Mouse (Mus musculus): ENCODE results near the gene Rpl10. TPM values are rescaled to one million over a fixed set of nuclear protein-coding genes. Genes with fewer than 3 reads are reported as not detected.

The Rpl10 gene
- total and polyA plus RNA-seq, 3 experiments = 459 to 3,697 (median 3,137) TPM

GRCm38 (mm10) chrX:74269736-74270061 is 913 bp upstream of the Rpl10 start:
- peak overlapping the region; percentile 93 for H3K27ac ChIP-seq (ENCODE audit: insufficient read depth, low read depth)
- no peaks in the 10 kb centered on the region for H3K27me3 ChIP-seq (replicated peaks)
- dilution Hi-C loops (cut with MboI; ENCODE audit: extremely low pct_ligation_motif_present, extremely low pct_unique_long_range_greater_than_20kb, low sequenced_read_pairs) (no loop called here), in situ Hi-C loops (cut with MboI; ENCODE audit: low pct_ligation_motif_present, low pct_unique_long_range_greater_than_20kb, low sequenced_read_pairs) (no loop called here)
- peaks cover 16% of the 10 kb centered on the region for H3K79me2 ChIP-seq (replicated peaks; ENCODE audit: control insufficient read depth, extremely low read depth, insufficient read depth, poor library complexity, severe bottlenecking)
- peak overlapping the region; percentile 47 for H3K4me2 ChIP-seq (ENCODE audit: insufficient read depth, low read depth, poor library complexity, severe bottlenecking)
- peak; percentile 89 for TF ChIP-seq MAX (IDR thresholded peaks at IDR 0.05; ENCODE audit: low read length)
- peak; percentile 89 for TF ChIP-seq MYC (IDR thresholded peaks at IDR 0.05; ENCODE audit: low read depth, low read length)
- TF ChIP-seq MXI1 (IDR thresholded peaks at IDR 0.05; ENCODE audit: low read depth, low read length) = peak; percentile 53
- TF ChIP-seq TBP (conservative IDR thresholded peaks at IDR 0.05; ENCODE audit: low read depth, low read length) = 0 out of 2 replicates have a peak, but pooled peaks have one; percentile 6
- 0 out of 2 replicates have a peak, but pooled peaks have one; percentile 44 for TF ChIP-seq CHD1 (IDR thresholded peaks at IDR 0.05; ENCODE audit: low read depth, low read length)
- TF ChIP-seq IRF4 (IDR thresholded peaks at IDR 0.05; ENCODE audit: low read depth, low read length) = no peak
- peak; percentile 46 for TF ChIP-seq BHLHE40 (IDR thresholded peaks at IDR 0.05; ENCODE audit: low read depth, low read length)
- TF ChIP-seq JUND (conservative IDR thresholded peaks at IDR 0.05; ENCODE audit: low read depth, low read length) = no peak
- H3K36me3 ChIP-seq (replicated peaks in 1 of 2; ENCODE audit: control insufficient read depth in 1 of 2, insufficient read depth in 1 of 2, low read length in 1 of 2) = peaks cover 14 to 19% of the 10 kb centered on the region in 2 experiments
- peaks cover 0 to 14% of the 10 kb centered on the region in 2 experiments; a peak in 2 of 4 replicates for H3K4me1 ChIP-seq (ENCODE audit: control insufficient read depth in 1 of 2, insufficient read depth in 2 of 2)
- H3K9ac ChIP-seq (ENCODE audit: insufficient read depth, low read depth) = peak overlapping the region; percentile 98
- H3K4me3 ChIP-seq (replicated peaks in 1 of 3; ENCODE audit: low read depth in 2 of 3, low read length in 2 of 3, poor library complexity in 1 of 3) = peak overlapping the region; percentile 49 to 66 (median 66)
- H3K9me3 ChIP-seq (replicated peaks; ENCODE audit: low read length) = no peaks in the 10 kb centered on the region
- no peak for DNase-seq (ENCODE audit: extremely low read depth)

DNA sequence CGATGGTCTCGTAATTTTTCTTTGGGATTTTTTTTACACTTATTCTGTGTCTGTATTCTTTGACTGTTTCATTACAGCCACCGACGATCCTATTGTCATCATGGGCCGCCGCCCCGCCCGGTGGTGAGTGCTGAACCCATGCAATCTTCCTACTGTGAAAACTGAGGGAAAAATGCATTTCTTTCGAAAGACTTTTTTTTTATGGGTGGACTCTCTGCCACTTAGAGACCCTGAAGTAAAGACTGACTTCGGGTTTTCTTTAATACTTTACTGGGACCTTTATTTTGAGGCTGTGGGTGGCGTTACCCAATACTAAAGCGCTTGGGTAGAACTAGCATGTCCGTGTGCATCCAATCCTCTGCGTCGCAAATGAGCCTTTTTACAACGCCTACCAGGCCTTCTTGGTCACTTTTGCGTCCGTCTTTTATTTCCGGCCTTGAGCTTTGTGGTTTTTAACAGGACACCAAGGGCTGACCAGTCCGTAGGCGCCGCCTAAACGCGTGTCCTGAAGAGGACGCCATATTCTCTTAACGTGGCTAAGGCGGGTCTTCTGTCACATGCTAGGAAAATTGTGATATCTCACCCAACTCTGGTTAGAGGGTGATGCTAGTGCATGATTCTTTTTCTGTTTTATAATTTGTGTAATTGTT is 415 bp downstream of the Rpl10 start:
- Histone ChIP-seq H3K4me3 (replicated peaks in 1 of 3; ENCODE audit: low read depth in 2 of 3, low read length in 2 of 3, poor library complexity in 1 of 3) (peak overlapping the region; percentile 66 to 91 (median 88)), H3K36me3 (replicated peaks in 1 of 2; ENCODE audit: control insufficient read depth in 1 of 2, insufficient read depth in 1 of 2, low read length in 1 of 2) (peaks cover 14 to 19% of the 10 kb centered on the region in 2 experiments), H3K9me3 (replicated peaks; ENCODE audit: low read length) (no peaks in the 10 kb centered on the region), H3K4me1 (ENCODE audit: control insufficient read depth in 1 of 2, insufficient read depth in 2 of 2) (peaks cover 0 to 14% of the 10 kb centered on the region in 2 experiments; a peak in 2 of 4 replicates), H3K4me2 (ENCODE audit: insufficient read depth, low read depth, poor library complexity, severe bottlenecking) (no peak overlapping the region), H3K27me3 (replicated peaks) (no peaks in the 10 kb centered on the region), H3K9ac (ENCODE audit: insufficient read depth, low read depth) (peak overlapping the region; percentile 96), H3K79me2 (replicated peaks; ENCODE audit: control insufficient read depth, extremely low read depth, insufficient read depth, poor library complexity, severe bottlenecking) (peaks cover 16% of the 10 kb centered on the region), H3K27ac (ENCODE audit: insufficient read depth, low read depth) (no peak overlapping the region; the same call in 1 of the 2 replicates)
- TF ChIP-seq MAZ (IDR thresholded peaks at IDR 0.05; ENCODE audit: low read depth, low read length) = no peak
- TF ChIP-seq POLR2A (IDR thresholded peaks at IDR 0.05; ENCODE audit: low read depth, low read length) = peak; percentile 1; the same call in 1 of the 2 replicates
- TF ChIP-seq CHD1 (IDR thresholded peaks at IDR 0.05; ENCODE audit: low read depth, low read length) = peak; percentile 64; the same call in 1 of the 2 replicates
- no peak for TF ChIP-seq EP300 (IDR thresholded peaks at IDR 0.05; ENCODE audit: low read length)
- peak; percentile 20; the same call in 1 of the 2 replicates for TF ChIP-seq POLR2AphosphoS2 (IDR thresholded peaks at IDR 0.05; ENCODE audit: low read depth, low read length)
- no peak for TF ChIP-seq JUN (IDR thresholded peaks at IDR 0.05; ENCODE audit: insufficient read depth, low read depth, low read length)
- no peak for TF ChIP-seq GABPA (IDR thresholded peaks at IDR 0.05; ENCODE audit: insufficient replicate concordance, low read depth, low read length)
- no peak for TF ChIP-seq NELFE (IDR thresholded peaks at IDR 0.05; ENCODE audit: low read depth, low read length)
- peak; percentile 45; the same call in 1 of the 2 replicates for TF ChIP-seq MAX (IDR thresholded peaks at IDR 0.05; ENCODE audit: low read length)
- TF ChIP-seq ZNF384 (IDR thresholded peaks at IDR 0.05; ENCODE audit: low read depth, low read length) = no peak
- TF ChIP-seq MYC (IDR thresholded peaks at IDR 0.05; ENCODE audit: low read depth, low read length) = peak; percentile 86; the same call in 1 of the 2 replicates
- in situ Hi-C loops (cut with MboI; ENCODE audit: low pct_ligation_motif_present, low pct_unique_long_range_greater_than_20kb, low sequenced_read_pairs) = no loop called here
- peak; percentile 52 for DNase-seq (ENCODE audit: extremely low read depth)
- dilution Hi-C loops (cut with MboI; ENCODE audit: extremely low pct_ligation_motif_present, extremely low pct_unique_long_range_greater_than_20kb, low sequenced_read_pairs) = no loop called here

Measured in CH12.LX (cell line).